Mouse (Mus musculus) cerebellum, adult 2 months (tissue): ENCODE measurements at regions not wholly inside any gene's neighbourhood (a gene's known extent, or its start where the extent isn't known, plus 50 kb on each side); places are given as distances from the start of the nearest gene placed in this dataset.

Source experiments
- CTCF ChIP-seq: fragments of 200-500 bp; IDR thresholded peaks from 2 replicates; pipeline ENCODE4 v1.5.1; 2011; ENCODE audit warnings: low read depth, mild to moderate bottlenecking, control low read depth, low read length, moderate library complexity, borderline replicate concordance; ENCODE audit not compliant: insufficient read depth
- POLR2A ChIP-seq: fragments of 200-500 bp; IDR thresholded peaks from 2 replicates; pipeline ENCODE4 v1.6.1; 2011; ENCODE audit warnings: low read length, control low read depth, borderline replicate concordance; ENCODE audit not compliant: insufficient read depth

GRCm38 (mm10) chr10:125070246-125070645 lies 319.0 kb downstream of the Slc16a7 start:
- TF ChIP-seq CTCF, result no peak
- no peak for TF ChIP-seq POLR2A
